Mouse (Mus musculus) R1 (cell line): Measurements from ENCODE around the gene Ift122.
"Not testable (repeated sequence)": the region's sequence is repeated elsewhere in the genome, so short reads cannot be mapped to it uniquely, and the experiment has no call there.

Experiments used
- DNase-seq: peaks from one replicate; pipeline ENCODE4 v3.0.0-alpha.2; 2018; ENCODE audit warnings: low read depth, low spot score

Ift122 gene

GRCm38 (mm10) chr6:115846640-115847411 lies 6.4 kb upstream of the Ift122 start:
- peak; percentile 71 for DNase-seq

- DNase-seq: no peak
Observed at GRCm38 (mm10) chr6:115848598-115849304, 4.5 kb upstream of the Ift122 start.

- no peak for DNase-seq
Observed at GRCm38 (mm10) chr6:115852446-115853090, 702 bp upstream of the Ift122 start.

GRCm38 (mm10) chr6:115853985-115854384 lies 715 bp downstream of the Ift122 start:
- DNase-seq: no peak

- DNase-seq: peak; percentile 36
Observed at GRCm38 (mm10) chr6:115854432-115854831, 1.2 kb downstream of the Ift122 start.

- no peak for DNase-seq
Observed at GRCm38 (mm10) chr6:115855733-115856360, 2.6 kb downstream of the Ift122 start.

GRCm38 (mm10) chr6:115856361-115856745 lies 3.1 kb downstream of the Ift122 start:
- no peak for DNase-seq

- no peak for DNase-seq
Observed at GRCm38 (mm10) chr6:115859258-115859657, 6.0 kb downstream of the Ift122 start.

GRCm38 (mm10) chr6:115860027-115860556 lies 6.8 kb downstream of the Ift122 start:
- DNase-seq: no peak

- DNase-seq: no peak
Observed at GRCm38 (mm10) chr6:115863340-115863841, 10.1 kb downstream of the Ift122 start.

GRCm38 (mm10) chr6:115865246-115865645 lies 12.0 kb downstream of the Ift122 start:
- no peak for DNase-seq

GRCm38 (mm10) chr6:115867157-115867556 lies 13.9 kb downstream of the Ift122 start:
- DNase-seq: not testable (repeated sequence)

- not testable (repeated sequence) for DNase-seq
Observed at GRCm38 (mm10) chr6:115871318-115871717, 18.0 kb downstream of the Ift122 start.

GRCm38 (mm10) chr6:115877239-115877638 lies 24.0 kb downstream of the Ift122 start:
- no peak for DNase-seq

GRCm38 (mm10) chr6:115878694-115879093 lies 25.4 kb downstream of the Ift122 start:
- DNase-seq: no peak

- DNase-seq: no peak
Observed at GRCm38 (mm10) chr6:115879736-115880135, 26.5 kb downstream of the Ift122 start.

- no peak for DNase-seq
Observed at GRCm38 (mm10) chr6:115880751-115881150, 27.5 kb downstream of the Ift122 start.

- DNase-seq: no peak
Observed at GRCm38 (mm10) chr6:115884018-115884417, 30.7 kb downstream of the Ift122 start.

- peak; percentile 88 for DNase-seq
Observed at GRCm38 (mm10) chr6:115886894-115887293, 33.6 kb downstream of the Ift122 start.

GRCm38 (mm10) chr6:115888296-115888695 lies 35.0 kb downstream of the Ift122 start:
- DNase-seq: peak; percentile 74

GRCm38 (mm10) chr6:115890601-115891000 lies 37.3 kb downstream of the Ift122 start:
- DNase-seq: no peak
